Mouse (Mus musculus): ENCODE data around the gene Patj.

DNA sequence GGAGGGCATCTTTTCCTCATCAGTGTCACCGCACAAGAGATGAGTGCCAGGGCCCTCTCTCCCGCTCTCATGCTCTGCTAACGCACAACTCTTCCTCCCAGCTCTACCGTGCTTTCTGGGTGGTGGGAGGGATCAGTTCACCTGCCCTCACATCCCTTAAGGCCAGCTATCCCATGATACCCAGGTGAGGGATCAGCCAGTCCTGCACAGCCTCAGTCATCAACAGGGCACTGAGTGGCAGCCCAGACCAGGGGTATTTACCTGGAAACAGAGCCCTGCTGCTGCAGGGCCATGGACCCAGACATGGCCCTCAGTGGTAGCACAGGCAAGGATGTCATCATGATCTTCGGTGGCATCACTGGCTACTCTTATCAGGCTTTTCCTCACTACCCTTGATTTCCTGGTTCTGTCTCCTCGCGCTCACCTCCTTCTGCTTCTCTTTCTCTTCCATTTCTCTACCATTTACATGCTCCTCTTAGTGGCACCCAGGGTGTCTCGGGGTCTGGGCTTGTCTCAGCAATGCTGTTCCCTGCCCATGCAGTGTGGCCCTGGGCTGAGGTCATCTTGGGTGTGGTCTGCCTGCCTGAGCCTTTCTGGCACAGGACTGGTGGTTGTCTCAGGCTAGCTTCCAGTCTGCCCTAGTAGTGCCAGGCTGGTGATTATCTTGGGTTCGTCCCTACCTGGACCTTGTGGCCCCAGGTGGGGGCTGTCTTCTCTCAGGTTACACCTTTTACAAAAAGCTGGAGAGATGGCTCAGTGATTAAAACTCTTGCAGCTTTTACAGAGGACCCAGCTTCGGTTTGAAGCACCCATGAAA is 40.3 kb downstream of the Patj start:
- TF ChIP-seq NANOG (IDR thresholded peaks at IDR 0.05; ENCODE audit: borderline replicate concordance, low read length) (no peak), CTCF (conservative IDR thresholded peaks at IDR 0.05; ENCODE audit: low read length) (no peak), POU5F1 (IDR thresholded peaks at IDR 0.05; ENCODE audit: borderline replicate concordance, low read length) (no peak)

Measured in E14TG2a.4 (cell line).